Mouse (Mus musculus) myocyte (in vitro differentiated cells): Measurements from ENCODE around the gene Rcan2.

Experiments
- POLR2A ChIP-seq: IDR thresholded peaks from one replicate; pipeline ENCODE4 v1.6.1; 2011; ENCODE audit warnings: low read depth, mild to moderate bottlenecking, control low read depth, moderate library complexity; ENCODE audit not compliant: insufficient read length
- REST ChIP-seq: IDR thresholded peaks from one replicate; pipeline ENCODE4 v1.6.1; 2011; ENCODE audit warnings: mild to moderate bottlenecking, control low read depth, moderate library complexity; ENCODE audit not compliant: insufficient read depth, insufficient read length
- USF1 ChIP-seq: IDR thresholded peaks from one replicate; pipeline ENCODE4 v1.6.1; 2011; ENCODE audit warnings: low read depth, mild to moderate bottlenecking, control low read depth, moderate library complexity

GRCm38 (mm10) chr17:44026378-44026777 lies 225.2 kb downstream of the Rcan2 start:
- no peak for TF ChIP-seq POLR2A
- TF ChIP-seq REST = no peak
- no peak for TF ChIP-seq USF1
